Mouse (Mus musculus) spleen, postnatal 36 days (tissue): ENCODE data around the gene Gm428.
"Not testable (repeated sequence)": the region's sequence is repeated elsewhere in the genome, so short reads cannot be mapped to it uniquely, and the experiment has no call there.

ENCODE experiments used
- DNase-seq, 2 experiments: peaks; one replicate each; pipeline ENCODE4 v3.0.0; 2022; ENCODE audit warnings: low spot score in 2 of 2, mixed read lengths in 1 of 2

The Gm428 gene

DNA sequence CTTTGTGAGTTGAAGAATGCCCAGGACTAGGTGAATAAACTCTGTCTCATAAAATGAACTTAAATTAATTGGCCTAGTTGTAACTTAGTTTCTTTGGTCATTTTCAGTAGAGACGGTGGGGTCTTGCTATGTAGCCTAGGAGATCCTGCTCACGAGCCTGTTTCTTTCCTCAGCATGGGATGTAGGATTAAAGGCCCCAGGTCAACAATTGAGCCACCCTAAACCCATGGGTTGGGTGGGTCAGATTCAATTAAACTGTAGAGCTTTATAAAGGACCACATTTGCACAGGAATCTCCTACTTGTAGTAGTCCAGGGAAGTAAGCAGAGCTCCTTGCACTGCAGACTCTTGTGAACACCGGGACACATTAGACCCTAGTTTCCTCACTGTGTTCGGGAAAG is at the start of gene Gm428:
Gene Gm428 (plus strand): TSS at position 301 of the 400 bp plus-strand sequence.
- not testable (repeated sequence) for DNase-seq

DNA sequence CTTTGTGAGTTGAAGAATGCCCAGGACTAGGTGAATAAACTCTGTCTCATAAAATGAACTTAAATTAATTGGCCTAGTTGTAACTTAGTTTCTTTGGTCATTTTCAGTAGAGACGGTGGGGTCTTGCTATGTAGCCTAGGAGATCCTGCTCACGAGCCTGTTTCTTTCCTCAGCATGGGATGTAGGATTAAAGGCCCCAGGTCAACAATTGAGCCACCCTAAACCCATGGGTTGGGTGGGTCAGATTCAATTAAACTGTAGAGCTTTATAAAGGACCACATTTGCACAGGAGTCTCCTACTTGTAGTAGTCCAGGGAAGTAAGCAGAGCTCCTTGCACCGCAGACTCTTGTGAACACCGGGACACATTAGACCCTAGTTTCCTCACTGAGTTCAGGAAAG is 45.5 kb upstream of the Gm428 start, which contains the start of gene Gm11236:
Gene Gm11236 (plus strand): TSS at position 301 of the 400 bp plus-strand sequence.
- DNase-seq: not testable (repeated sequence)

GRCm38 (mm10) chr4:73661864-73662263 is 21.5 kb upstream of the Gm428 start:
- not testable (repeated sequence) for DNase-seq

GRCm38 (mm10) chr4:73668054-73668453 is 15.3 kb upstream of the Gm428 start, which contains the start of gene Gm11239:
Gene Gm11239 (plus strand): TSS chr4:73668354.
- DNase-seq: not testable (repeated sequence)

DNA sequence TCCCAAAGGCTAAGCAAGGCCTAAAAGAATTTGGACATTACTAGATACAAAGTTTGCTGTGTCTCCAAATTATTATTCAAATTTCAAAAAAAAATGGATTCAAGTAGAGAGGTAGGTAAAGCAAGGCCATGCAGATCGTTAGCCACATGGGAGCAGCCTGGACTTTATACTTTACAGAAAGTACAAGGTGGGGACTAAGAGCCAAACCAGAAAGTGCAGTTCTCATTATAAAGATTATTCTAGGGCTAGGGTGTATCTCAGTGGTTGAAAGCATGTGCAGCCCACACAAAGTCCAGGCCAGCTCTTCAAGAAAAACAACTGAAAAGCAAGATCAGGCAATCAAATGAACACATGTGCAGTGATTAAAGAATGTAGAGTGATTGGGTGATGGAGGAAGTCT is 35.4 kb downstream of the Gm428 start:
- DNase-seq: no peak

- no peak for DNase-seq
These were observed 36.5 kb downstream of the Gm428 start for GRCm38 (mm10) chr4:73719819-73720218.
